Mouse (Mus musculus): ENCODE results near the gene Rhd. TPM values are rescaled to one million over a fixed set of nuclear protein-coding genes. Genes with fewer than 3 reads are reported as not detected.
A peak's percentile ranks its signal among the peaks of the same experiment; 100 is the strongest.

Rhd gene
- total and polyA plus RNA-seq, 3 experiments = 0.79 to 1.3 (median 1.1) TPM

DNA sequence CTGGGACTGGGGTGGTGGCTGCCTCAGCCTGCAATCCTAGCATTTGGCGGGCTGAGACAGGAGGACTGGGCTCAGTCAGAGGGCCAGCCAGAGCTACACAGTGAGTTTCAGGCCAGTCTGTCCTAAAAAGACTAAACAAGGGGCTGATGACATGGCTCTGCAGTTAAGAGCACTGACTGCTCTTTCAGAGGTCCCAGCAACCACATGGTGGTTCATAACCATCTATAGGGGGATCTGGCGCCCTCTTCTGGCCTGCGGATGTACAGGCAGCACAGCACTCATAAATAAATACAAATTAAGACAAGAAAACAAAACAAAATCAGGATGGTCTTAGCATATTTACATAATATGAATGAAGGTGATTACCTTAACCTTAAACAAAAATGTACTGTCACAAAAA is 49.1 kb downstream of the Rhd start (continued):
- TF ChIP-seq TCF12 (IDR thresholded peaks at IDR 0.05; ENCODE audit: low read depth, low read length) = peak; percentile 39; the same call in 1 of the 2 replicates
- 0 out of 2 replicates have a peak, but pooled peaks have one; percentile 43 for TF ChIP-seq TBP (conservative IDR thresholded peaks at IDR 0.05; ENCODE audit: low read depth, low read length)
- no peak for TF ChIP-seq ZNF384 (IDR thresholded peaks at IDR 0.05; ENCODE audit: low read depth, low read length)
- no peak for TF ChIP-seq CHD2 (IDR thresholded peaks at IDR 0.05; ENCODE audit: low read length)
- 0 out of 2 replicates have a peak, but pooled peaks have one; percentile 50 for TF ChIP-seq SIN3A (IDR thresholded peaks at IDR 0.05; ENCODE audit: low read length)

DNA sequence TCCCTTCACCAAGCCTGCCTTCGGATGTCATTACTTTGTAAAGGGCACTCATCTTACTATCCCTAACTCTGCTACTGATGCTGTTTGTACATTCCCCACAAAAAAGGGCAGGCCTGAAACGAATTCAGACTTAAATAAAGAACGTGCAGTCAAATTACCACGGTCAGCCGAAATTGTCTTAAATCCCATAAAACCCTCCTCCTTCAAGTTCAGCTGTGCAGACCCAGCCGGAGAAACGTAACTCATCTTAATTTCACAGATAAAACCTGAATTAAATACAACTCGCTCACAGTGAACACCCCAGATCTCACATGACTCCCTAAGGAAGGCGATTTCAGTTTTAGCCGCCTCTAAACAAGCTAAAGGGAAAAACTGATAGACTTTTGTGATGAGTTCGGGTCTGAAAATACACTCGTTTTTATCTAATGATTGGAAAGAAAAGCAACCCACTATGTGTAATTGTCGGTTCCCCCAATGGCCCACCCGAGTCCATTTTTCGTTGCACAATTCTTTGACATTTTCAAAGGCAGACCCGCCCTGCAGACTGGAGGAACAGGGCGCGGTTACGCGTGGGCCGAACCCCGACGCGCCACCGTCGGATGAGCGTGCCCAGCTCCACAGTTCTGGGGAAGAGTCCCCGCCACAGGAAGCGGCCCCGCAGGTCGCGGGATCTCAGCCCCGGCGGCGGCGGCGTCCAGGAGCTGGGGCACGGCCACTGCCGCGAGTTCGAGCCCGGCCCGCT is 50.0 kb downstream of the Rhd start:
- in situ Hi-C loops (cut with MboI; ENCODE audit: low pct_ligation_motif_present, low pct_unique_long_range_greater_than_20kb, low sequenced_read_pairs) (no loop called here), dilution Hi-C loops (cut with MboI; ENCODE audit: extremely low pct_ligation_motif_present, extremely low pct_unique_long_range_greater_than_20kb, low sequenced_read_pairs) (no loop called here)
- TF ChIP-seq JUN (IDR thresholded peaks at IDR 0.05; ENCODE audit: insufficient read depth, low read depth, low read length) (no peak), CHD1 (IDR thresholded peaks at IDR 0.05; ENCODE audit: low read depth, low read length) (peak; percentile 1; the same call in 1 of the 2 replicates)
- H3K9me3 ChIP-seq (replicated peaks; ENCODE audit: low read length) = no peaks in the 10 kb centered on the region
- peaks cover 4 to 13% of the 10 kb centered on the region in 2 experiments for H3K36me3 ChIP-seq (replicated peaks in 1 of 2; ENCODE audit: control insufficient read depth in 1 of 2, insufficient read depth in 1 of 2, low read length in 1 of 2)
- H3K4me1 ChIP-seq (ENCODE audit: control insufficient read depth in 1 of 2, insufficient read depth in 2 of 2) = peaks cover 7 to 38% of the 10 kb centered on the region in 2 experiments
- peak overlapping the region; percentile 75 to 100 (median 93) for H3K4me3 ChIP-seq (replicated peaks in 1 of 3; ENCODE audit: low read depth in 2 of 3, low read length in 2 of 3, poor library complexity in 1 of 3)
- H3K27ac ChIP-seq (ENCODE audit: insufficient read depth, low read depth) = peak overlapping the region; percentile 94
- no peaks in the 10 kb centered on the region for H3K27me3 ChIP-seq (replicated peaks)
- peak overlapping the region; percentile 96 for H3K4me2 ChIP-seq (ENCODE audit: insufficient read depth, low read depth, poor library complexity, severe bottlenecking)
- no peak for DNase-seq (ENCODE audit: extremely low read depth)
- H3K79me2 ChIP-seq (replicated peaks; ENCODE audit: control insufficient read depth, extremely low read depth, insufficient read depth, poor library complexity, severe bottlenecking) = peaks cover 14% of the 10 kb centered on the region
- H3K9ac ChIP-seq (ENCODE audit: insufficient read depth, low read depth) = peak overlapping the region; percentile 98

DNA sequence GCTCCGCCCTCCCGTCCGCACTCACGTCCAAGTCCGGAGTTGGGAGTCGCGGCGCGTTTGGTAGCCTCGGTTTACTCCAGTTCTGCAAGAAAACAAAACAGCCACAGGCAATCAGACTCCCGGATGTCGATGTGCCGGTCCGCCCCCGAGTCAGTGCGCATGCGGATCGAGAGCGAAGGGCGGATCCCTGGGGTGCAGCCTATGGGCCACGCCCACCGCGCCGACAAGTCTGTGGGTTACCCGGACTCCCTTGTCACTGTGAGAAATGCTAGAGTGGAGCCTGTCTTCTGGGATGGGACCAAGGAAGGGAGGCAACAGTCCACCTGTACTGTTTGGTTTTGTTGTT is 50.5 kb downstream of the Rhd start, which contains the start of gene Tmem50a:
Gene Tmem50a, minus strand, starts transcription at position 161 of the 346 bp plus-strand sequence.
- H3K4me3 ChIP-seq (replicated peaks in 1 of 3; ENCODE audit: low read depth in 2 of 3, low read length in 2 of 3, poor library complexity in 1 of 3) = peak within 1 kb of the TSS; percentile 75 to 100 (median 93)
- H3K4me2 ChIP-seq (ENCODE audit: insufficient read depth, low read depth, poor library complexity, severe bottlenecking) = peak within 1 kb of the TSS; percentile 96
- H3K36me3 ChIP-seq (replicated peaks in 1 of 2; ENCODE audit: control insufficient read depth in 1 of 2, insufficient read depth in 1 of 2, low read length in 1 of 2) = peaks cover 0 to 9% of the 10 kb centered on the region in 2 experiments
- H3K4me1 ChIP-seq (ENCODE audit: control insufficient read depth in 1 of 2, insufficient read depth in 2 of 2) = peaks cover 9 to 42% of the 10 kb centered on the region in 2 experiments
- in situ Hi-C loops (cut with MboI; ENCODE audit: low pct_ligation_motif_present, low pct_unique_long_range_greater_than_20kb, low sequenced_read_pairs) = no loop called here
- no peaks in the 10 kb centered on the region for H3K27me3 ChIP-seq (replicated peaks)
- peak within 1 kb of the TSS; percentile 98 for H3K9ac ChIP-seq (ENCODE audit: insufficient read depth, low read depth)
- TF ChIP-seq SIN3A (IDR thresholded peaks at IDR 0.05; ENCODE audit: low read length) (peak; percentile 70), ELF1 (IDR thresholded peaks at IDR 0.05; ENCODE audit: low read depth, low read length) (peak; percentile 61), NRF1 (IDR thresholded peaks at IDR 0.05; ENCODE audit: low read depth, low read length) (peak; percentile 95), MAZ (IDR thresholded peaks at IDR 0.05; ENCODE audit: low read depth, low read length) (no peak), TCF12 (IDR thresholded peaks at IDR 0.05; ENCODE audit: low read depth, low read length) (peak; percentile 49; the same call in 1 of the 2 replicates), HCFC1 (IDR thresholded peaks at IDR 0.05; ENCODE audit: low read depth, low read length) (peak; percentile 57), NELFE (IDR thresholded peaks at IDR 0.05; ENCODE audit: low read depth, low read length) (peak; percentile 67), ZMIZ1 (IDR thresholded peaks at IDR 0.05; ENCODE audit: low read depth, low read length) (0 out of 2 replicates have a peak, but pooled peaks have one; percentile 9), JUN (IDR thresholded peaks at IDR 0.05; ENCODE audit: insufficient read depth, low read depth, low read length) (no peak), USF2 (conservative IDR thresholded peaks at IDR 0.05; ENCODE audit: low read depth, low read length) (no peak), TBP (conservative IDR thresholded peaks at IDR 0.05; ENCODE audit: low read depth, low read length) (peak; percentile 42; the same call in 1 of the 2 replicates), POLR2A (IDR thresholded peaks at IDR 0.05; ENCODE audit: low read depth, low read length) (peak; percentile 69)
- DNase-seq (ENCODE audit: extremely low read depth) = peak; percentile 93
- H3K9me3 ChIP-seq (replicated peaks; ENCODE audit: low read length) = no peaks in the 10 kb centered on the region
- peaks cover 14% of the 10 kb centered on the region for H3K79me2 ChIP-seq (replicated peaks; ENCODE audit: control insufficient read depth, extremely low read depth, insufficient read depth, poor library complexity, severe bottlenecking)
- dilution Hi-C loops (cut with MboI; ENCODE audit: extremely low pct_ligation_motif_present, extremely low pct_unique_long_range_greater_than_20kb, low sequenced_read_pairs) = no loop called here
- H3K27ac ChIP-seq (ENCODE audit: insufficient read depth, low read depth) = peak within 1 kb of the TSS; percentile 94

Data from CH12.LX (cell line).